Mouse (Mus musculus): Measurements from ENCODE around the gene Phospho2.
"Not testable (repeated sequence)": the region's sequence is repeated elsewhere in the genome, so short reads cannot be mapped to it uniquely, and the experiment has no call there.

The Phospho2 gene

DNA sequence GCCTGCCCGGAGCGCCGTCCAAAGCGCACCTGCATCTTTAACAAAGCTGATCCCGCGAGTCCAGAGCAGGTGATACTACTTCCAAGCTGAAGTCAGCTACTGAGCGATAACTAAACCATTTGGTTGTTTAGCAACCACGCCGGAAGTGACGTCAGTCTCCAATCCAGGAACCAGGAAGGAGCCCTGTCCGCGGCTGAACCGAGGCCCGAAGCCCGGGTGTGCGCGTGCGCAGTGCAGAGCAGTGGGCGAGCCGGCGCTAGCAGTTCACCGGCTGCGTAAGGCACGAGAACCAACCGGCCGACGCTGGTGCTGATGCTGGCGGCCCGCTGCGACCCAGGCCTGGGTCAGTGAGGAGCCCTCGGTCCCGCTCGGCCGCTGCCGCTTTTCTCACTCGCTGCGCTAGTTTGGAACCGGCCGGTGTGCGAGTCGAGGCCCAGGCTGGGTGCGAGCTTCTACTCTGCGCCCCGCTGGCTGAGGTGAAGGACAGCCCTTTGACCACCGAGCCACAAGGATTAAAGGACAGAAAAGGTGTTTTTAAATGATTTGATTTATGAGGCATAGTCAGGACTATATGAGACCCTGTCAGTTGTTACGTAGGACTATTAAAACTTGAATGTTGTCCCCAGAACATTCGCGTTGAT lies at the start of gene Phospho2, which contains the start of gene Ccdc173:
Gene Phospho2 (plus strand): TSS at position 195 of the 641 bp plus-strand sequence.
Gene Ccdc173 (minus strand): TSS at position 147 of the 641 bp plus-strand sequence.
- DNase-seq (ENCODE audit: inconsistent age in 2 of 2, low spot score in 1 of 2): peak; percentile 98 to 99

DNA sequence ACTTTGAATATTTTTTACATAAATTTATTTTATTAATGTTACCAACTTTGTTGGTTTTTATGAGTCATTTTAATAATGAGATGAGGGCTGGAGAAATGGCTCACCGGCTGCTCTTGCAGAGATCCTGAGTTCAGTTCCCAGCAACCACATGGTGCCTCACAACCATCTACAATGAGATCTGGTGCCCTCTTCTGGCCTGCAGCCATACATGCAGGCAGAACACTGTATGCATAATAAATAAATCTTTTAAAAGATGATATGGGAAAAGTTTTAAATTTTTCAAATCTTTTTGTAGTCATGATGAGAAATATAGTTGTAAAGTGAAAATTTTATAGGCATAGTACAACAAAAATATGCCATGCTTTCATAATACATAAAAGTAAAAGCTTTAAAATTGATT lies 44.3 kb upstream of the Phospho2 start:
- DNase-seq (ENCODE audit: inconsistent age in 2 of 2, low spot score in 1 of 2): no peak

DNA sequence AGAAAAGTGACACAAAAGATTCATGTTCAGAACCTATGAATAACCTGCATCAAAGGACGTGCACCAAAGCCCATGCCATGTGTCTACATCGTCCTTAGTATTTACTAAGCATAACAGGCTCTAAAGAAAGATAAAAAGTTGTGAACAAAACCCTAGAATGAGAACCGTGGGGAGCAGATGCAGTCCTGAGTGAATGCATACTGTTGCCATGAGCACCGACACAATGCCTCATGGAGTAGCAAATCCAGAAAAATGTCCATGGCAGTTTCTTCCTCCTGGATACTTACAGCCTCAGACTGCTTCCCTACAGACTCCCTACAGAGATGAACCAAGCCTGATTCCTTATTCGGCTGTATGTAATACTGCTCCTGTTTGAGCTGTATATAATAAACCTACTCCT lies 28.4 kb upstream of the Phospho2 start:
- DNase-seq (ENCODE audit: inconsistent age in 2 of 2, low spot score in 1 of 2): no peak

DNA sequence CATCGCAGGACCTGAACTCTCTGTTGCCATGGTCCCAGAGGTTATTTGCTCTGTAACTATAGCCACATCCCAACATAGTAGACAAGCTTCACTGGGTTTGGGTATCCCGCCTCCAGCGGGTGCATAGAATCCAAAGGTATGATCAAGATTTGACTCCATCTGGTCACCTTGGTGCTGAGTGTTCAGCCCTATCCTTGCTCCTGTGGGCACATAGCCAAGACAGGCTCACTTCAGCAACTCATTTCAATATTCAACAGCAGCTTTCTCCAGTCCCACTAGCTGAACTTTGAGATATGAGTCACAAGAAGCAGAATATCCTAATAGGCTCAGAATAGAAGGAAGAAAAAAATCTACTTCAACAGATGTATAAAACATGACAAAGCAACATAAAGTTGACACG lies 26.1 kb upstream of the Phospho2 start:
- DNase-seq (ENCODE audit: inconsistent age in 2 of 2, low spot score in 1 of 2): no peak

DNA sequence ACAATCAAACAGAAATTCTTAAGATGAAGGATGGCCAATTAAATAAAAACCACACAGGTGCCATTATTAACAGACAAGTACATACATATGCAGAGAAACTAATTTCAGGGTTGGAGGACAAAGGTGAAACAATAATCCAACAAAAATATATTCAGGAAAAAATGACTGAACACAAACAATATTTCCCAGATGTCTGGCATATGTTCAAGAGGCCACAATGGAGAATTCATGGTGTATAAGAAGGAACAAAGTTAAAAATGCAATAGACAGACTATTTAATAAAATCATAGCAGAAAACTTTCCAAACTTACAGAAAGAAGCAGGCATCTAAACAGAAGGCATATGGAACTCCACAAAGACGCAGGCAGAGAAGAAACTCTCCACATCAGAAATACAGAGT lies 24.7 kb upstream of the Phospho2 start:
- no peak for DNase-seq (ENCODE audit: inconsistent age in 2 of 2, low spot score in 1 of 2)

GRCm38 (mm10) chr2:69773331-69773730 lies 16.1 kb upstream of the Phospho2 start:
- no peak for DNase-seq (ENCODE audit: inconsistent age in 2 of 2, low spot score in 1 of 2)

- no peak for DNase-seq (ENCODE audit: inconsistent age in 2 of 2, low spot score in 1 of 2)
These were observed 11.2 kb upstream of the Phospho2 start for GRCm38 (mm10) chr2:69777985-69778835.

GRCm38 (mm10) chr2:69778836-69779177 lies 10.6 kb upstream of the Phospho2 start:
- peak in 1 of 2 experiments; percentile 56 for DNase-seq (ENCODE audit: inconsistent age in 2 of 2, low spot score in 1 of 2)

DNA sequence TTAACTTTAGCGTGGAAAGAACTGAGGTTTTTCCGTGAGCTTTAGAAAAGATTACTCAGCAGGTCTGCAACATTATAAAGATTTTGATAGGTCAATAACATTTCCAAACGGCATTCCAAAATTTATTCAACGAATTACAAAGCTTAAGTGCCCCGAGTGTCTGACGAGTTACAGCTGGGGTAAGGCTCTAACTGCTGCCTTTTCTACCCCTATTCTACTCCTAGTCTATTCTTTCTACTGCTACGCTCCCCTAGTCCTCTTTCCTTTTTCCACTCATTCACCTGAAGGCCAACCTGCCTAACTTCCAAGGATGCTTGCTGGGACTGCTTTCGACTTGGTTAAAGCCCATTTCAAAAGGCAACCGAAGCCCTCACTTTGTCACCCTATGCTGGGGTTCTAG lies 449 bp upstream of the Phospho2 start:
- DNase-seq (ENCODE audit: inconsistent age in 2 of 2, low spot score in 1 of 2): no peak

GRCm38 (mm10) chr2:69790285-69790684 lies 862 bp downstream of the Phospho2 start:
- peak; percentile 88 to 96 for DNase-seq (ENCODE audit: inconsistent age in 2 of 2, low spot score in 1 of 2)

GRCm38 (mm10) chr2:69790722-69791121 lies 1.3 kb downstream of the Phospho2 start:
- no peak for DNase-seq (ENCODE audit: inconsistent age in 2 of 2, low spot score in 1 of 2)

GRCm38 (mm10) chr2:69802911-69803312 lies 13.5 kb downstream of the Phospho2 start:
- peak; percentile 85 to 96 for DNase-seq (ENCODE audit: inconsistent age in 2 of 2, low spot score in 1 of 2)

- no peak for DNase-seq (ENCODE audit: inconsistent age in 2 of 2, low spot score in 1 of 2)
These were observed 14.3 kb downstream of the Phospho2 start for GRCm38 (mm10) chr2:69803756-69804155.

DNA sequence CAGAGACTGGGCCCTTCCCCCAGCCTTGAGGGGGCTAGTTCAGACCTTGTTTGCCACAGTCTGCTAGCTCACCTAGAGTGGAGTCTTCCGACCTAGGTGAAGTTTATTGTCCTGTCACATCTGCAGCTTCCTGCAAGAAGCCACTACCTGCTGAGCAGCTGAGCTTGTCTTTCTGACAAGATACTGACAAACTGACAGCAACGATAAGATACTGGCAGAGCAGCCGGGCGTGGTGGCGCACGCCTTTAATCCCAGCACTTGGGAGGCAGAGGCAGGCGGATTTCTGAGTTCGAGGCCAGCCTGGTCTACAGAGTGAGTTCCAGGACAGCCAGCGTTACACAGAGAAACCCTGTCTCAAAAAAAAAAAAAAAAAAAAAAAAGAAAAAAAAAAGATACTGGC lies 15.2 kb downstream of the Phospho2 start:
- not testable (repeated sequence) for DNase-seq (ENCODE audit: inconsistent age in 2 of 2, low spot score in 1 of 2)

GRCm38 (mm10) chr2:69810169-69810568 lies 20.7 kb downstream of the Phospho2 start:
- peak; percentile 66 to 82 for DNase-seq (ENCODE audit: inconsistent age in 2 of 2, low spot score in 1 of 2)

DNA sequence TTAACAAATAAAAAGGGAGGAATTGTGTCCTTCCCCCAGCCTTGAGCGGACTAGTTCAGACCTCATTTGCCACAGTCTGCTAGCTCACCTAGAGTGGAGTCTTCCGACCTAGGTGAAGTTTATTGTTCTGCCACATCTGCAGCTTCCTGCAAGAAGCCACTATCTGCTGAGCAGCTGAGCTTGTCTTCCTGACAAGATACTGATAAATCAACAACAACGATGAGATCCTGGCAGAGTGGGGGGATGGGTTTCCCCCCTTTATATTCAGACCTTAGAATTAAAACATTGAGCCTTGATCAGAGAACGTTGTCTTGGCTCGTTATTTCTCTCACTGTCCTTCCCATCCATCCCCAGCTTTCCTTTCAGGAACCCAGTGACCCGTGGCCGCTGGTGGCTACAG lies 21.9 kb downstream of the Phospho2 start:
- DNase-seq (ENCODE audit: inconsistent age in 2 of 2, low spot score in 1 of 2): not testable (repeated sequence)

- no peak for DNase-seq (ENCODE audit: inconsistent age in 2 of 2, low spot score in 1 of 2)
These were observed 27.2 kb downstream of the Phospho2 start for GRCm38 (mm10) chr2:69816575-69816974.

- DNase-seq (ENCODE audit: inconsistent age in 2 of 2, low spot score in 1 of 2): no peak
These were observed 29.1 kb downstream of the Phospho2 start for GRCm38 (mm10) chr2:69818350-69819085.

- no peak for DNase-seq (ENCODE audit: inconsistent age in 2 of 2, low spot score in 1 of 2)
These were observed 30.8 kb downstream of the Phospho2 start for GRCm38 (mm10) chr2:69820201-69820600.

- DNase-seq (ENCODE audit: inconsistent age in 2 of 2, low spot score in 1 of 2): peak in 1 of 2 experiments; percentile 17
These were observed 32.3 kb downstream of the Phospho2 start, which contains the start of gene Klhl23 for GRCm38 (mm10) chr2:69821711-69822110. Klhl23 (plus strand) TSS chr2:69821944.

GRCm38 (mm10) chr2:69822361-69823128 lies 33.1 kb downstream of the Phospho2 start:
- DNase-seq (ENCODE audit: inconsistent age in 2 of 2, low spot score in 1 of 2): peak; percentile 60 to 86

All from adrenal gland, adult (tissue).